Mouse (Mus musculus) heart, postnatal 36 days (tissue): ENCODE data around the gene Olfr165. TPM values are rescaled to one million over a fixed set of nuclear protein-coding genes. Genes with fewer than 3 reads are reported as not detected.
"Not testable (repeated sequence)": the region's sequence is repeated elsewhere in the genome, so short reads cannot be mapped to it uniquely, and the experiment has no call there.

Experiments
- DNase-seq, 2 experiments: peaks; one replicate each; pipeline ENCODE4 v3.0.0; 2021 to 2022
- intact Hi-C: fragments of 180-260 bp; cut with DNase I; formaldehyde crosslinking; loops from one replicate; pipeline ENCODE4 v1.15.1; 2025
- total RNA-seq, 2 experiments: library from RNA; stranded (reverse); gene quantifications; 2 replicates each; pipeline ENCODE4 v1.2.3; 2021

Olfr165 gene
- not detected for total RNA-seq

DNA sequence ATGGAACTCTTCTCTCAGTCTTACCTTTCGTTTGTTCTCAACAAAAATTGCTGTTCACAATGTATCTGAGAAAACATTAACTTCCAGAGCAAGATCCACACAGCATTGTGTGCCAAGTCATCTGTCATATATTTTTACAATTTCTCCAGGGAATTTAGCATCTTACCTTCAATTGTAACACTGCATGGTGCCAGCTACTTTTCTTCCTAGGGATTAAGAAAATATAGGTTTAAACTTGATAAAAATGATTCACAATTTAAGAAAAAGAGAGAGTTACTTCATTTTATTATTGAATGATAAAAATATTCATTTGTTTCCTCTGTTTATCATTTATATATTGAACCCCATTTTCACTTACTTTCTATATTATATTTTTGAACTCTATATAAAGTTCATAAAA lies at the start of gene Olfr165:
Olfr165 (minus strand) TSS at position 101 of the 400 bp plus-strand sequence.
- no peak for DNase-seq
- intact Hi-C loops: no loop called here

DNA sequence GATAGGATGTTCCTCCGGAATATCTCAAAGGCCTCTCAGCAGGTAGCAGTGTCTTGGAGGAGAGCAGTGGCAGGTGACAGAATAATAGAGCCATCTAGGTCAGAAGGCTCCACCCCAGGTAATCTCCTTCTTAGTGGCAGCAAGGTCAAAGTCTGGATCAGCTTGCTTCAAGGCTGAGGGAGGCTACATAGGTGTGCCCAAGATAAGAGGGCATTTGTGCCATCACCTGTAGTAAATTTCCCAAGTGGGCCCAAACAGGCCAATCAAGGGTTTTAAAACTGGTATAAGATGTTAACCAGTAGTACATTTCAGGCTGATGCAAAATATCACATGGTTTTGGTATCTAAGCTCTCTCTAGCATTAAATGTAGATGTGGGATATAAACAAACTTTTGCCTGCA lies 41.4 kb upstream of the Olfr165 start:
- intact Hi-C loops: no loop called here

DNA sequence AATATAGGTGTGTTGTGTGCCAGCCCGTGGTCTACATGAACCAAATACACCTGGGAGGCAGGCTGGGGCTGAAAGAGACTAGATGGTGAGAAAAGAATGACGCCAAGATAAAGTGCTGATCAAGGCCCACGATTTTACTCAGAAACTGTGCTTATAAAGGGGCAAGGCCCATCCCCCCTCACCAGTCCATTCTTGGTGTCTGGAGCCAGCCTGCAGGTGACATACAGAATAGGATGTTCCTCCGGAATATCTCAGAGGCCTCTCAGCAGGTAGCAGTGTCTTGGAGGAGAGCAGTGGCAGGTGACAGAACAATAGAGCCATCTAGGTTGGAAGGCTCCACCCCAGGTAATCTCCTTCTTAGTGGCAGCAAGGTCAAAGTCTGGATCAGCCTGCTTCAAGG lies 35.8 kb upstream of the Olfr165 start:
- intact Hi-C loops, DNase-seq: not testable (repeated sequence)

More for the DNA sequence above, 41.4 kb upstream of the Olfr165 start:
- DNase-seq: no peak

DNA sequence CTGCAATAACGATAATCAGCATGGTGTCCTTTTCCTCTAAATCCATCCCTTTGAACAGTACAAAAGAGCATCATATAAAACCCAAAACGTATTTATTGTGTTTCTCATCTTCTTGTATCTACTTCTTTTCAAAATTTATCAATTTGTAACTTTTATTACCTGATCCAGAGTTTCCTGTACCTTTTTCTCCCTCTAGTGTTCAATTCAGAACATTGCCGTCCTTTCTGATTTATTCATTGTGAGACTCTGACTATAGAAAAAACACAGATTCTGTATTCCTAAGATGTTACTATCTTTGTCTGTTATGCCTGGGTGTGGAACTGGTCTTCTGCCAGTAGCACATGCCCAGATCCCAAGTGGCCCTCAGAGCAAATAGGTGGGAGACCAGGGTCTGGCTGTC lies 35.0 kb downstream of the Olfr165 start:
- DNase-seq: no peak
- intact Hi-C loops: no loop called here

Other genes starting within 250 kb of the Olfr165 start
- not detected for gene Olfr164, start 109.1 kb downstream of the Olfr165 start, total RNA-seq
- gene Olfr166, start 60.6 kb upstream of the Olfr165 start, total RNA-seq: not detected
- not detected for gene Olfr167, start 99.1 kb upstream of the Olfr165 start, total RNA-seq
- not detected for gene Olfr168, start 112.4 kb upstream of the Olfr165 start, total RNA-seq
- not detected for gene Olfr169, start 148.7 kb upstream of the Olfr165 start, total RNA-seq
- gene Olfr170, start 188.7 kb upstream of the Olfr165 start, total RNA-seq: not detected
- not detected for gene Olfr171, start 206.8 kb upstream of the Olfr165 start, total RNA-seq